Mouse (Mus musculus) limb, embryonic 11.5 days (tissue): ENCODE measurements at regions not wholly inside any gene's neighbourhood (a gene's known extent, or its start where the extent isn't known, plus 50 kb on each side); places are given as distances from the start of the nearest gene placed in this dataset.
A peak's percentile ranks its signal among the peaks of the same experiment; 100 is the strongest.
"Not testable (repeated sequence)": the region's sequence is repeated elsewhere in the genome, so short reads cannot be mapped to it uniquely, and the experiment has no call there.

Source experiments
- ATAC-seq: fragments of 200-750 bp; cut with Nextera tagmentation; 2 replicates; pipeline ENCODE4 v1.8.0; 2017; ENCODE audit warnings: low read depth; ENCODE audit not compliant: insufficient number of reproducible peaks, low FRiP score, low TSS enrichment
- DNase-seq: peaks from one replicate; pipeline ENCODE4 v3.0.0-alpha.2; 2015; ENCODE audit warnings: low spot score
- H3K27ac ChIP-seq: fragments of 300-500 bp; sonication (generic); replicated peaks from 2 replicates; pipeline ENCODE4 v1.5.1; 2014; ENCODE audit warnings: low read depth, mild to moderate bottlenecking, low read length
- H3K27me3 ChIP-seq: fragments of 300-500 bp; sonication (generic); 2 replicates; pipeline ENCODE4 v1.6.1; 2014; ENCODE audit warnings: mild to moderate bottlenecking, low read length, mixed read lengths; ENCODE audit not compliant: control insufficient read depth, insufficient read depth
- H3K36me3 ChIP-seq: fragments of 300-500 bp; sonication (generic); 2 replicates; pipeline ENCODE4 v1.6.1; 2014; ENCODE audit warnings: mild to moderate bottlenecking, low read length, moderate library complexity, mixed read lengths; ENCODE audit not compliant: control insufficient read depth, insufficient read depth
- H3K4me1 ChIP-seq: fragments of 300-500 bp; sonication (generic); 2 replicates; pipeline ENCODE4 v1.6.1; 2014; ENCODE audit warnings: low read length, mixed read lengths; ENCODE audit not compliant: control insufficient read depth, insufficient read depth
- H3K4me2 ChIP-seq: fragments of 300-500 bp; sonication (generic); 2 replicates; pipeline ENCODE4 v1.6.1; 2014; ENCODE audit warnings: low read depth, mild to moderate bottlenecking, moderate library complexity; ENCODE audit not compliant: severe bottlenecking
- H3K4me3 ChIP-seq: fragments of 300-500 bp; sonication (generic); 2 replicates; pipeline ENCODE4 v1.5.1; 2014; ENCODE audit warnings: low read depth, low read length
- H3K9ac ChIP-seq: fragments of 300-500 bp; sonication (generic); 2 replicates; pipeline ENCODE4 v1.6.1; 2014; ENCODE audit warnings: mild to moderate bottlenecking, low read length
- H3K9me3 ChIP-seq: fragments of 300-500 bp; sonication (generic); 2 replicates; pipeline ENCODE4 v1.6.1; 2016; ENCODE audit warnings: low read length; ENCODE audit not compliant: control insufficient read depth
- WGBS: fragments of 180-500 bp; shearing (Covaris S2); extraction: QIAGEN DNeasy Blood & Tissue Kit; methylation state at CpG from one replicate; pipeline ENCODE4 v1.1.7; 2014; 5-methylcytosine and 5-hydroxymethylcytosine counted together

GRCm38 (mm10) chr13:27945062-27945461 is 71.0 kb upstream of the Prl4a1 start:
- Histone ChIP-seq H3K27me3 (no peaks in the 10 kb centered on the region), H3K27ac (no peak overlapping the region), H3K4me1 (no peaks in the 10 kb centered on the region), H3K9ac (no peak overlapping the region), H3K9me3 (no peaks in the 10 kb centered on the region), H3K4me2 (no peak overlapping the region), H3K4me3 (no peak overlapping the region), H3K36me3 (no peaks in the 10 kb centered on the region)
- ATAC-seq (no peak), DNase-seq (peak; percentile 61)
- WGBS = 51% methylated on average over 3 of the region's 3 CpGs

GRCm38 (mm10) chr13:27960421-27960820 is 55.6 kb upstream of the Prl4a1 start:
- H3K27me3 ChIP-seq, H3K27ac ChIP-seq, ATAC-seq, H3K4me1 ChIP-seq, H3K9me3 ChIP-seq, H3K36me3 ChIP-seq, H3K4me3 ChIP-seq, DNase-seq, H3K9ac ChIP-seq, H3K4me2 ChIP-seq: not testable (repeated sequence)
- WGBS = 77% methylated on average over 1 of the region's 1 CpGs

DNA sequence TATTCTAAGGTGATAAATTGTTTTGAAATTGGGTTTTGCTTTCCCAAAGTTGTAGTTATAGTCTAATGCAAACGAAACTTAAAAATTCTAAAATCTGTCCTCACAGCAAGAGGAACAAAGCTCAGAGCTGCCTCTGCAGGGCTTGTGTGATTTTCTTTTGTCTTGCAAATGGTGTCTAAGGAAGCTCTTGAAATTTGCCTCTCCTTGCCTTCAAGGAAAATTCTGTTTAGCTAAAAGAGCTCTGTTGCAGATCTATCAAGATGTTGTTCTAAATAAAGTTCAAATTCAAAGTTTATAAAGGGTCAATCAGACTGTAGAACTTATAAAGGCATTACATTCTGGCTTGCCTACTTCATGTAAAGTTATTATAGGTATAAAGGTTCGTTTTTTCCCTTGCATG is 53.6 kb upstream of the Prl4a1 start:
- not testable (repeated sequence) for H3K4me1 ChIP-seq, H3K27me3 ChIP-seq, H3K36me3 ChIP-seq, DNase-seq, H3K9ac ChIP-seq, H3K9me3 ChIP-seq, H3K4me3 ChIP-seq, ATAC-seq, H3K27ac ChIP-seq, H3K4me2 ChIP-seq
- WGBS = 79% methylated on average over 2 of the region's 2 CpGs

GRCm38 (mm10) chr13:27966021-27966420 is 50.0 kb upstream of the Prl4a1 start:
- not testable (repeated sequence) for H3K9me3 ChIP-seq, H3K9ac ChIP-seq, H3K27me3 ChIP-seq, H3K27ac ChIP-seq, H3K4me1 ChIP-seq, ATAC-seq, H3K36me3 ChIP-seq, H3K4me3 ChIP-seq, H3K4me2 ChIP-seq, DNase-seq
- 95% methylated on average over 2 of the region's 2 CpGs for WGBS
